9 mouse cellular contexts compared by ENCODE assay signal in genomic region chr11:80504519-80505385, GRCm38 (mm10). TPM values are rescaled to one million over a fixed set of nuclear protein-coding genes. Genes with fewer than 3 reads are reported as not detected.
A peak's percentile ranks its signal among the peaks of the same experiment; 100 is the strongest.
DNase-seq lines count a peak whose midpoint lies in the region; ATAC-seq lines count a peak whose summit lies in the region.
"Had no signal": no experiment of that assay in that cellular context is flagged by ENCODE, and none has a peak within 500 bp of the region (broad histone marks: within the 10 kb centered on the region; RNA-seq: fewer than 3 reads in every experiment).

No protein-coding gene starts in this region.

- no peaks in the 10 kb centered on the region for H3K27me3 ChIP-seq in embryonic facial prominence, embryonic 10.5 days (replicated peaks; ENCODE audit: low read depth, poor library complexity, severe bottlenecking)
- H3K27me3 ChIP-seq in hindbrain, embryonic 13.5 days = no peaks in the 10 kb centered on the region
- H3K27me3 ChIP-seq in midbrain, embryonic 16.5 days (ENCODE audit: control insufficient read depth, insufficient read depth, low read depth, low read length) = no peaks in the 10 kb centered on the region
- H3K27me3 ChIP-seq: Patski had no signal

- ATAC-seq in hindbrain, embryonic 13.5 days (ENCODE audit: low FRiP score) = peak; percentile 44
- peak; percentile 47 for ATAC-seq in midbrain, embryonic 16.5 days
- ATAC-seq: Patski had no signal

- 43% methylated on average over 6 of the region's 6 CpGs for WGBS in embryonic facial prominence, embryonic 10.5 days
- 38% methylated on average over 6 of the region's 6 CpGs for WGBS in hindbrain, embryonic 13.5 days
- 26% methylated on average over 6 of the region's 6 CpGs for WGBS in midbrain, embryonic 16.5 days

- peak overlapping the region; percentile 4; the same call in 1 of the 2 replicates for H3K4me3 ChIP-seq in embryonic facial prominence, embryonic 10.5 days
- H3K4me3 ChIP-seq in hindbrain, embryonic 13.5 days = no peak overlapping the region; the same call in 1 of the 2 replicates
- no peak overlapping the region for H3K4me3 ChIP-seq in midbrain, embryonic 16.5 days (ENCODE audit: low read depth, low read length)

- peak overlapping the region; percentile 31 for H3K4me2 ChIP-seq in hindbrain, embryonic 13.5 days
- H3K4me2 ChIP-seq in midbrain, embryonic 16.5 days (ENCODE audit: low read length) = peak overlapping the region; percentile 40

- peak overlapping the region; percentile 72 for H3K9ac ChIP-seq in hindbrain, embryonic 13.5 days
- peak overlapping the region; percentile 45 for H3K9ac ChIP-seq in midbrain, embryonic 16.5 days (ENCODE audit: low read depth, low read length)

- DNase-seq in A20 (ENCODE audit: low read depth, low spot score) = peak; percentile 60
- DNase-seq in embryonic facial prominence, embryonic 10.5 days (ENCODE audit: low spot score) = no peak
- DNase-seq in T-cell, adult 2 months (ENCODE audit: low spot score) = no peak
- no peak for DNase-seq in adrenal gland, postnatal 10 days
- DNase-seq in cerebellum, postnatal 4 days (ENCODE audit: low spot score in 2 of 2) = no peak
- no peak for DNase-seq in ovary, postnatal 10 days (ENCODE audit: low spot score)

- H3K9me3 ChIP-seq in embryonic facial prominence, embryonic 10.5 days = no peaks in the 10 kb centered on the region
- H3K9me3 ChIP-seq in hindbrain, embryonic 13.5 days = no peaks in the 10 kb centered on the region
- H3K9me3 ChIP-seq in midbrain, embryonic 16.5 days (replicated peaks; ENCODE audit: control insufficient read depth, low read length, poor library complexity, severe bottlenecking) = no peaks in the 10 kb centered on the region

- peak overlapping the region; percentile 86 for H3K27ac ChIP-seq in embryonic facial prominence, embryonic 10.5 days (replicated peaks)
- peak overlapping the region; percentile 99 for H3K27ac ChIP-seq in hindbrain, embryonic 13.5 days
- H3K27ac ChIP-seq in midbrain, embryonic 16.5 days (ENCODE audit: low read length) = peak overlapping the region; percentile 100

- peaks cover 37% of the 10 kb centered on the region for H3K4me1 ChIP-seq in embryonic facial prominence, embryonic 10.5 days
- peaks cover 56% of the 10 kb centered on the region for H3K4me1 ChIP-seq in hindbrain, embryonic 13.5 days (replicated peaks)
- H3K4me1 ChIP-seq in midbrain, embryonic 16.5 days (ENCODE audit: control insufficient read depth, insufficient read depth, low read length) = peaks cover 52% of the 10 kb centered on the region

- no peaks in the 10 kb centered on the region for H3K36me3 ChIP-seq in embryonic facial prominence, embryonic 10.5 days (replicated peaks)
- H3K36me3 ChIP-seq in hindbrain, embryonic 13.5 days = no peaks in the 10 kb centered on the region
- no peaks in the 10 kb centered on the region for H3K36me3 ChIP-seq in midbrain, embryonic 16.5 days (ENCODE audit: control insufficient read depth, insufficient read depth, low read length)

RNA-seq across cellular contexts. Expression of gene Cdk5r1, which starts 27.9 kb away (rescaled TPM):
- 4.1 and 4.8 TPM in 2 replicates for polyA plus RNA-seq in embryonic facial prominence, embryonic 10.5 days (2016; fragmentation: Nextera tagmentation; extraction: Ambion mirVana)
- 93.2 and 105 TPM in 2 replicates for polyA plus RNA-seq in hindbrain, embryonic 13.5 days (2015; fragmentation: Nextera tagmentation; extraction: Ambion mirVana)
- polyA plus RNA-seq in midbrain, embryonic 16.5 days (2015; fragmentation: Nextera tagmentation; extraction: Ambion mirVana) = 90.2 and 91.0 TPM in 2 replicates
- total RNA-seq in adrenal gland, postnatal 10 days (2021) = 1 to 10 TPM; 2.2 to 3.9 TPM

Comparison
In these comparisons a context has a peak if more than half of its experiments do, and no peak if none do; other contexts are left out.
1. RNA of gene Cdk5r1, which starts 27.9 kb away (polyA plus RNA-seq): 93.2 to 105 TPM in hindbrain, embryonic 13.5 days and 90.2 to 91.0 TPM in midbrain, embryonic 16.5 days; 4.1 to 4.8 TPM in embryonic facial prominence, embryonic 10.5 days; every median in the first group is over 10 times any median in the second.
2. Peak in every context shown above with its lines, with median percentiles within 50 percentile points of each other: H3K27ac ChIP-seq.